14 mouse cellular contexts compared by ENCODE assay signal in genomic region chr10:13118770-13119102, GRCm38 (mm10). TPM values are rescaled to one million over a fixed set of nuclear protein-coding genes. Genes with fewer than 3 reads are reported as not detected.
DNase-seq lines count a peak whose midpoint lies in the region; ATAC-seq and TF ChIP-seq lines count a peak whose summit lies in the region.
"Had no signal": no experiment of that assay in that cellular context is flagged by ENCODE, and none has a peak within 500 bp of the region (broad histone marks: within the 10 kb centered on the region; RNA-seq: fewer than 3 reads in every experiment).

No protein-coding gene starts in this region.

- no peak for TF ChIP-seq CTCF in heart, adult 2 months (IDR thresholded peaks at IDR 0.05)
- TF ChIP-seq CTCF in lung, embryonic 14.5 days (IDR thresholded peaks at IDR 0.05; ENCODE audit: low read depth), result no peak
- TF ChIP-seq CTCF in hindbrain, postnatal 0 days (IDR thresholded peaks at IDR 0.05; ENCODE audit: low read depth), result no peak
- no peak for TF ChIP-seq CTCF in forebrain, postnatal 0 days (IDR thresholded peaks at IDR 0.05; ENCODE audit: low read depth)

- H3K79me2 ChIP-seq in heart, adult 2 months (replicated peaks; ENCODE audit: control insufficient read depth, insufficient read depth, low read length), result no peaks in the 10 kb centered on the region

- WGBS in heart, embryonic 12.5 days, result 54% methylated on average over 5 of the region's 5 CpGs
- WGBS in heart, adult 2 months, result 69% methylated on average over 5 of the region's 5 CpGs
- WGBS in lung, embryonic 14.5 days, result 62% methylated on average over 5 of the region's 5 CpGs
- 35% methylated on average over 5 of the region's 5 CpGs for WGBS in hindbrain, postnatal 0 days
- 43% methylated on average over 5 of the region's 5 CpGs for WGBS in forebrain, postnatal 0 days

- no peak for TF ChIP-seq POLR2A in heart, adult 2 months (IDR thresholded peaks at IDR 0.05; ENCODE audit: insufficient read depth, low read depth, low read length)

- peaks cover 44% of the 10 kb centered on the region for H3K36me3 ChIP-seq in heart, embryonic 12.5 days
- no peaks in the 10 kb centered on the region for H3K36me3 ChIP-seq in heart, adult 2 months (ENCODE audit: control insufficient read depth, insufficient read depth, low read length)
- H3K36me3 ChIP-seq in lung, embryonic 14.5 days (ENCODE audit: insufficient read depth), result peaks cover 28% of the 10 kb centered on the region; the same call in 1 of the 2 replicates
- H3K36me3 ChIP-seq in hindbrain, postnatal 0 days (ENCODE audit: insufficient read depth, low read length), result no peaks in the 10 kb centered on the region
- no peaks in the 10 kb centered on the region for H3K36me3 ChIP-seq in forebrain, postnatal 0 days (ENCODE audit: insufficient read depth)

- H3K4me2 ChIP-seq in heart, embryonic 12.5 days, result no peak overlapping the region
- no peak overlapping the region for H3K4me2 ChIP-seq in lung, embryonic 14.5 days
- H3K4me2 ChIP-seq in hindbrain, postnatal 0 days (ENCODE audit: low read depth, low read length), result no peak overlapping the region
- H3K4me2 ChIP-seq in forebrain, postnatal 0 days (ENCODE audit: low read depth), result no peak overlapping the region

- DNase-seq in heart, adult 2 months, result no peak
- DNase-seq in lung, embryonic 14.5 days, result no peak
- DNase-seq in lung, postnatal 14 days, result no peak
- peak; percentile 67 for DNase-seq in embryo, embryonic 10.5 days (ENCODE audit: low spot score)
- DNase-seq in hindbrain, postnatal 0 days (ENCODE audit: low spot score), result no peak
- DNase-seq in forebrain, postnatal 0 days, result no peak
- DNase-seq in testis, postnatal 14 days (ENCODE audit: low spot score), result no peak
- DNase-seq: gastrocnemius, postnatal 36 days; liver, postnatal 0 days; thymus, postnatal 4 days had no signal

- ATAC-seq in heart, embryonic 12.5 days (ENCODE audit: insufficient number of reproducible peaks, low FRiP score), result no peak
- ATAC-seq in lung, embryonic 14.5 days (ENCODE audit: insufficient read depth), result peak; percentile 28; the same call in 1 of the 2 replicates
- peak; percentile 2; the same call in 1 of the 2 replicates for ATAC-seq in hindbrain, postnatal 0 days
- ATAC-seq in forebrain, postnatal 0 days, result no peak
- ATAC-seq: forebrain, embryonic 14.5 days; liver, postnatal 0 days had no signal

- H3K9ac ChIP-seq in heart, embryonic 12.5 days, result no peak overlapping the region
- H3K9ac ChIP-seq in heart, adult 2 months (ENCODE audit: low read depth, low read length), result no peak overlapping the region
- H3K9ac ChIP-seq in lung, embryonic 14.5 days, result no peak overlapping the region
- no peak overlapping the region for H3K9ac ChIP-seq in hindbrain, postnatal 0 days (replicated peaks; ENCODE audit: low read length)
- no peak overlapping the region for H3K9ac ChIP-seq in forebrain, postnatal 0 days
- H3K9ac ChIP-seq: liver, postnatal 0 days had no signal

- H3K4me1 ChIP-seq in heart, embryonic 12.5 days (replicated peaks), result peaks cover 46% of the 10 kb centered on the region
- H3K4me1 ChIP-seq in heart, adult 2 months (ENCODE audit: control insufficient read depth, insufficient read depth, low read length), result no peaks in the 10 kb centered on the region
- H3K4me1 ChIP-seq in lung, embryonic 14.5 days (ENCODE audit: insufficient read depth), result peaks cover 8% of the 10 kb centered on the region
- H3K4me1 ChIP-seq in hindbrain, postnatal 0 days (ENCODE audit: insufficient read depth, low read length), result 0 out of 2 replicates have a peak, but pooled peaks cover 4% of the 10 kb centered on the region
- 0 out of 2 replicates have a peak, but pooled peaks cover 11% of the 10 kb centered on the region for H3K4me1 ChIP-seq in forebrain, postnatal 0 days (ENCODE audit: insufficient read depth)

- no peaks in the 10 kb centered on the region for H3K9me3 ChIP-seq in heart, embryonic 12.5 days (replicated peaks)
- H3K9me3 ChIP-seq in lung, embryonic 14.5 days (ENCODE audit: low read depth, low read length), result no peaks in the 10 kb centered on the region
- no peaks in the 10 kb centered on the region for H3K9me3 ChIP-seq in hindbrain, postnatal 0 days (ENCODE audit: low read length)
- no peaks in the 10 kb centered on the region for H3K9me3 ChIP-seq in forebrain, postnatal 0 days (ENCODE audit: low read length)

- H3K4me3 ChIP-seq in heart, embryonic 12.5 days, result no peak overlapping the region
- no peak overlapping the region for H3K4me3 ChIP-seq in heart, adult 2 months
- no peak overlapping the region for H3K4me3 ChIP-seq in lung, embryonic 14.5 days (ENCODE audit: low read depth, low read length)
- H3K4me3 ChIP-seq in hindbrain, postnatal 0 days (ENCODE audit: low read length), result no peak overlapping the region
- H3K4me3 ChIP-seq in forebrain, postnatal 0 days (ENCODE audit: low read depth, low read length), result no peak overlapping the region
- H3K4me3 ChIP-seq: left cerebral cortex, adult 2 months had no signal

- H3K27me3 ChIP-seq in heart, embryonic 12.5 days (replicated peaks), result no peaks in the 10 kb centered on the region
- no peaks in the 10 kb centered on the region for H3K27me3 ChIP-seq in heart, adult 2 months (ENCODE audit: control insufficient read depth, insufficient read depth, low read length)
- H3K27me3 ChIP-seq in lung, embryonic 14.5 days (ENCODE audit: insufficient read depth, low read length), result no peaks in the 10 kb centered on the region
- no peaks in the 10 kb centered on the region for H3K27me3 ChIP-seq in hindbrain, postnatal 0 days (ENCODE audit: insufficient read depth, low read length)
- no peaks in the 10 kb centered on the region for H3K27me3 ChIP-seq in forebrain, postnatal 0 days (ENCODE audit: insufficient read depth, low read length)

- intact Hi-C loops in heart, adult 2 months (cut with DNase I), result no loop called here

- H3K27ac ChIP-seq in heart, embryonic 12.5 days (ENCODE audit: poor library complexity, severe bottlenecking), result peak overlapping the region; percentile 86
- H3K27ac ChIP-seq in heart, adult 2 months, result no peak overlapping the region
- peak overlapping the region; percentile 70; the same call in 1 of the 2 replicates for H3K27ac ChIP-seq in lung, embryonic 14.5 days (ENCODE audit: low read depth)
- H3K27ac ChIP-seq in hindbrain, postnatal 0 days, result no peak overlapping the region
- H3K27ac ChIP-seq in forebrain, postnatal 0 days (ENCODE audit: low read depth, low read length), result no peak overlapping the region
- H3K27ac ChIP-seq: kidney, postnatal 0 days; left cerebral cortex, adult 2 months had no signal

- no peak for TF ChIP-seq EP300 in heart, adult 2 months (IDR thresholded peaks at IDR 0.05; ENCODE audit: insufficient read depth, low read depth, low read length)

RNA-seq across cellular contexts. Expression of gene Plagl1, which starts 58.4 kb away (rescaled TPM):
- polyA plus RNA-seq in heart, embryonic 12.5 days (2016; fragmentation: Nextera tagmentation; extraction: Ambion mirVana), result 257 and 286 TPM in 2 replicates
- total RNA-seq in heart, adult 2 months (2021), result 1 to 10 TPM; 7.8 to 8.6 TPM
- 11.3 and 19.1 TPM in 2 replicates for polyA plus RNA-seq in heart, adult 2 months (2012; rRNA removed)
- polyA plus RNA-seq in lung, embryonic 14.5 days (2014; fragmentation: Nextera tagmentation; extraction: Ambion mirVana), result 206 and 216 TPM in 2 replicates
- total RNA-seq in hindbrain, postnatal 0 days (2014; rRNA removed), result 88.2 and 112 TPM in 2 replicates
- 16.6 and 19.8 TPM in 2 replicates for polyA plus RNA-seq in hindbrain, postnatal 0 days (2015; fragmentation: Nextera tagmentation; extraction: Ambion mirVana)
- total RNA-seq in forebrain, postnatal 0 days (2014; rRNA removed), result 26.9 and 93.7 TPM in 2 replicates
- polyA plus RNA-seq in forebrain, postnatal 0 days (2015; fragmentation: Nextera tagmentation; extraction: Ambion mirVana), result 13.7 and 15.7 TPM in 2 replicates

RNA-seq across cellular contexts. Expression of gene Zc2hc1b, which starts 59.1 kb away (rescaled TPM):
- polyA plus RNA-seq in heart, embryonic 12.5 days (2016; fragmentation: Nextera tagmentation; extraction: Ambion mirVana), result not detected in 2 replicates
- not detected for total RNA-seq in heart, adult 2 months (2021)
- not detected in 2 replicates for polyA plus RNA-seq in heart, adult 2 months (2012; rRNA removed)
- polyA plus RNA-seq in lung, embryonic 14.5 days (2014; fragmentation: Nextera tagmentation; extraction: Ambion mirVana), result not detected in 2 replicates
- total RNA-seq in hindbrain, postnatal 0 days (2014; rRNA removed), result not detected in 2 replicates
- not detected in 2 replicates for polyA plus RNA-seq in hindbrain, postnatal 0 days (2015; fragmentation: Nextera tagmentation; extraction: Ambion mirVana)
- not detected in 2 replicates for total RNA-seq in forebrain, postnatal 0 days (2014; rRNA removed)
- polyA plus RNA-seq in forebrain, postnatal 0 days (2015; fragmentation: Nextera tagmentation; extraction: Ambion mirVana), result not detected in 2 replicates
- total RNA-seq: gastrocnemius, postnatal 36 days; left cerebral cortex, adult 2 months had no signal
- polyA plus RNA-seq: forebrain, embryonic 14.5 days; kidney, postnatal 0 days; liver, postnatal 0 days had no signal

Comparison
In these comparisons a context has a peak if more than half of its experiments do, and no peak if none do; other contexts are left out.
1. H3K27ac ChIP-seq: peak in heart, embryonic 12.5 days (single experiment) and lung, embryonic 14.5 days (single experiment); none in heart, adult 2 months (single experiment), hindbrain, postnatal 0 days (single experiment) and forebrain, postnatal 0 days (single experiment).
2. ATAC-seq: peak in lung, embryonic 14.5 days (single experiment) and hindbrain, postnatal 0 days (single experiment); none in heart, embryonic 12.5 days (single experiment) and forebrain, postnatal 0 days (single experiment).